Mouse (Mus musculus) heart, postnatal 14 days (tissue): Measurements from ENCODE around the gene Wdr92. TPM values are rescaled to one million over a fixed set of nuclear protein-coding genes. Genes with fewer than 3 reads are reported as not detected.

Source experiments
- total RNA-seq, 2 experiments: library from RNA; stranded (reverse); gene quantifications; 2 replicates each; pipeline ENCODE4 v1.2.3; 2021

The Wdr92 gene
- total RNA-seq, 2 experiments from 2014 or later: 7.6 to 10.0 TPM

Other genes with a start within 250 kb of the Wdr92 start
- gene Fbxo48, start 230.7 kb upstream of the Wdr92 start, total RNA-seq: under 1 TPM; 0.50 to 0.61 TPM
- 1 to 10 TPM; 6.8 to 7.8 TPM for gene Cnrip1, start 130.5 kb upstream of the Wdr92 start, total RNA-seq
- gene Plek, start 129.7 kb upstream of the Wdr92 start, total RNA-seq: 1 to 10 TPM; 3.0 to 4.1 TPM
- gene Ppp3r1, start 22.8 kb upstream of the Wdr92 start, total RNA-seq: 10 to 100 TPM; 66.5 to 69.7 TPM
- gene Pno1, start 29.5 kb downstream of the Wdr92 start, total RNA-seq: 10 to 100 TPM; 24.2 to 28.3 TPM
- gene C1d, start 75.5 kb downstream of the Wdr92 start, total RNA-seq: 10 to 100 TPM; 34.6 to 34.7 TPM